Mouse (Mus musculus): ENCODE data around the gene Polr2h. TPM values are rescaled to one million over a fixed set of nuclear protein-coding genes. Genes with fewer than 3 reads are reported as not detected.

Gene Polr2h
- polyA plus RNA-seq, 1 experiment from 2014 or later: 118 TPM

DNA sequence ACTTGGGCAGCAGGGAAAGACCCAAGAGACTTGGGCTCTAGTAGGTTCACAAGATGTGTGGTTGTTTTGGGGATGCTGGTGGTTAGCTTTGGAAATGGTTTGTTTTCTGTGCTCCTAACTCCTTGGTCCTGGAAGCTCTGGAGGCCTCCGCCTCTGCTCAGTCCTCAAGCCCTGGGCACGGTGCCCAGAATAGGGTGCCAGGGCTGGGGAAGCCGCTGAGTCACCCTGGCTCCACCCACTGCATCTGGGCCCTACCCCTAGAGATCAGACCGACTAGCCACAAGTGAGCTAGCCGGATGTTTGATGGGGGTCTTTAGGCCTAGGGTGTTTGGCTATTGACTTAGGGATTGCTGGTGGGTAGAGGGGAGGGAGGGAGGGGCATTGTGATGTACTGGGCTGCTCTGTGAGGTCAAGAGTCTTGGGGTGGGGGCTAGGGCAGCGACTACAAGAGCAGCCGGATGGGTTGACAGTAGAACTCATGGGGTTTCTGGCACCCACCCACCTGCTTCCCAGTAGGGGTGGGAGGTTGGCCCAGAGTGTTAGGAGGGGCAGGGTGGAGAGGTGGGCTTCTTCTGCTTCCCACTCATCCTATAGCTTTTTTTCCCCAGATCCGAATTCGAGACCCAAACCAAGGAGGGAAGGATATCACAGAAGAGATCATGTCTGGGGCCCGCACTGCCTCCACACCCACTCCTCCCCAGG, 39.3 kb upstream of the Polr2h start:
- WGBS: 89% methylated on average over 10 of the region's 10 CpGs
- no peak for ATAC-seq (ENCODE audit: insufficient number of reproducible peaks, insufficient read depth, low FRiP score, low TSS enrichment, low read depth)
- Histone ChIP-seq H3K27me3 (no peaks in the 10 kb centered on the region), H3K27ac (no peak overlapping the region), H3K36me3 (peaks cover 92% of the 10 kb centered on the region), H3K9me3 (no peaks in the 10 kb centered on the region), H3K4me1 (replicated peaks) (peaks cover 15% of the 10 kb centered on the region), H3K9ac (replicated peaks) (no peak overlapping the region), H3K4me2 (no peak overlapping the region), H3K4me3 (replicated peaks) (no peak overlapping the region)

DNA sequence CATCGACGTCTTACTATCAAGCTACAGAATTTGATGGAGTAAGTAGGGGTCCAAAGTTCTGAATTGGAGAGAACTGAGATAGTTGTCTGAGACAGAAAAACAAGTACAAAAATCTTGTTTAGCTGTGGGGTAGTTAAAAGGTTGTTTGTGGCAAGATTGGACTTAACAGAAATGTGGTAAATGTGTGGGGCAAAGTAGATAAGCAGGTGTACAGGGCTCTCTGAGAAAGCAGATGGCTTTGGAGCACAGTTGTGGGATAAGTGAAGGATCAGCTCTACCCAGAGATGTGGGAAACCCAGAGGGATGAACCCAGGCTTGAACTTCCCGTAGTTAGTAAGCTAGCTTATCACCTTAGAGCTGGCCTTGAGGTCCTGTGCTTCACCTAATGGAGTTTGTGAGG, 26.7 kb upstream of the Polr2h start:
- Histone ChIP-seq H3K9ac (replicated peaks) (no peak overlapping the region), H3K27me3 (peaks cover 9% of the 10 kb centered on the region; the same call in 1 of the 2 replicates), H3K4me1 (replicated peaks) (peaks cover 23% of the 10 kb centered on the region), H3K4me3 (replicated peaks) (no peak overlapping the region), H3K4me2 (no peak overlapping the region), H3K9me3 (no peaks in the 10 kb centered on the region), H3K27ac (no peak overlapping the region), H3K36me3 (peaks cover 67% of the 10 kb centered on the region)
- ATAC-seq (ENCODE audit: insufficient number of reproducible peaks, insufficient read depth, low FRiP score, low TSS enrichment, low read depth): no peak
- 93% methylated on average over 3 of the region's 3 CpGs for WGBS

DNA sequence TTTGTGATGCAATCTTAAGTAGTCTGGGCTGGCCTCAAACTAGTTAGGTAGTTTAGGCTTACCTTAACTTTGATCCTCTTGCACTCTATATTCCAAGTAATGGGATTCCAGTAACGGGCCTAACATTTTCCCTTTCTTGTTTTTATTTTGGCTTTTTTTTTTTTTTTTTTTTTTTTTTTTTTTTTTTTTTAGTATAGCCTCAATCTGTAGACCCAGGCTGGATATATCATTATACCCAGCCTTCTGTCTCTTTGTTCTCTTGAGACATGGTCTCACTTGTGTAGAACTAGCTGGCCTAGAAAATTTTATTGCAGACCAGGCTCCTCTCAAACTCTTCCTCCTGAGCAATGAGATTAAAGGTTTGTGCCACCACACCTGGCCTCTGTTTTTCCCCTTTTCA, 25.8 kb upstream of the Polr2h start:
- no peaks in the 10 kb centered on the region for H3K9me3 ChIP-seq
- peaks cover 59% of the 10 kb centered on the region for H3K36me3 ChIP-seq
- H3K4me2 ChIP-seq: no peak overlapping the region
- ATAC-seq (ENCODE audit: insufficient number of reproducible peaks, insufficient read depth, low FRiP score, low TSS enrichment, low read depth): no peak
- no peak overlapping the region for H3K9ac ChIP-seq (replicated peaks)
- H3K27ac ChIP-seq: no peak overlapping the region; the same call in 1 of the 2 replicates
- WGBS: 70% methylated on average over 1 of the region's 1 CpGs
- H3K27me3 ChIP-seq: peaks cover 15% of the 10 kb centered on the region; the same call in 1 of the 2 replicates
- no peak overlapping the region for H3K4me3 ChIP-seq (replicated peaks)
- peaks cover 31% of the 10 kb centered on the region for H3K4me1 ChIP-seq (replicated peaks)

DNA sequence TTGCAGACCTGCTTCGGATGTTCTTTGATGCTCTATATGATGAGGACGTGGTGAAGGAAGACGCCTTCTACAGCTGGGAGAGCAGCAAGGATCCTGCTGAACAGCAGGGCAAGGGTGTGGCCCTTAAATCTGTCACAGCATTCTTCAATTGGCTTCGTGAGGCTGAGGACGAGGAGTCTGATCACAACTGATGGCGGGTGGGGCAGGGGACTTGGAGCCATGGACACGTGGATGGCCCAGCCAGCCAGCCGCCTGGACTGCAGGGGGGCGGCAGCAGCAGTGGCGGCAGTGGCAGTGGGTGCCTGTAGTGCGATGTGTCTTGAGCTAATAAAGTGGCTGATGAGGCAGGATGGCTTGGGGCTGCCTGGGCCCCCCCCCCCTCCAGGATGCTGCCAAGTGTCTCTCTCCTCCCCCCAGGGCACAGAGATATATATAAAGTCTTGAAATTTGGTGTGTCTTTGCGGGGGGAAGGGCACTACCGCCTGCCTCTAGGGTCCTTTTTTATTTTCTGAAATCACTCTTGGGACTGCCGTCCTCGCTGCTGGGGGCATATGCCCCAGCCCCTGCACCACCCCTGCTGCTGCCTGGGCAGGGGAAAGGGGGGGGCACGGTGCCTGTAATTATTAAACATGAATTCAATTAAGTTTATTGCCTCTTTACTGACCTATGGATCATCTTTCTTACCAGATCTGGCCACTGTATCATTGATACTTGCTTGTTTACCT, 25.1 kb upstream of the Polr2h start:
- ATAC-seq (ENCODE audit: insufficient number of reproducible peaks, insufficient read depth, low FRiP score, low TSS enrichment, low read depth): no peak
- H3K36me3 ChIP-seq: peaks cover 51% of the 10 kb centered on the region
- no peak overlapping the region for H3K4me3 ChIP-seq (replicated peaks)
- H3K4me2 ChIP-seq: peak overlapping the region; percentile 77
- peaks cover 32% of the 10 kb centered on the region for H3K4me1 ChIP-seq (replicated peaks)
- peak overlapping the region; percentile 14; the same call in 1 of the 2 replicates for H3K27ac ChIP-seq
- H3K9me3 ChIP-seq: no peaks in the 10 kb centered on the region
- H3K9ac ChIP-seq (replicated peaks): no peak overlapping the region
- WGBS: 34% methylated on average over 16 of the region's 16 CpGs
- peaks cover 16% of the 10 kb centered on the region; the same call in 1 of the 2 replicates for H3K27me3 ChIP-seq

DNA sequence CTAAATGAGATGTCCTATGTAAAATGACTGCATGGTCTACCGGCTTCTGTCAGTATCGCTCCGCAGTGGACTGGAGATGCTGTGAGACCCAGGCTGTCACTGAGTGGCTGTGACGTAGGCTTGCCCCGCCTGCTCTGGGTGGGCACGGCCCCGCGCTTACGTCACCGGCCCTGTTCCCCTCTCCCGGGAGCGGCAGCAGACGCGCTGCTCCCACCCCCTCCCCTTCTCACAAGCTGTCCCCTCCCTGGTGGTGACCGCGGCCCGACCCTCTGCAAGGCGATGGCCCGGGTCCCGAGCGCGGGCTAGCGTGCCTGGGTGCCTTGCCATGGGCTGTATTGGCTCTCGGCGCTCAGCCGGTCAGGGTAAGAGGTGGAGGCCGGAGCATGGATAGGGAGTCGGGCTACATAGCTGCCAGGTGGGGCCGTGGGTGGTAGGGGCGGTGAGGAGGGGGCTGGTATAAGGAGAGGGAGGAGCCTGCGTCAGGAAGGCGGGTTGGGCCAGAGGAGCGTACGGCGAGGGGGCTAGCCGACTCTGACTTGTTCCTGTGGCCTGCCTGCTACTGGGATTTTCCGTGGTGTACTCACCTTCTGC, 24.3 kb upstream of the Polr2h start, which contains the start of gene Fam131a:
Gene Fam131a, plus strand, starts transcription at position 131 of the 591 bp plus-strand sequence.
- Histone ChIP-seq H3K4me3 (replicated peaks) (peak within 1 kb of the TSS; percentile 60), H3K9ac (replicated peaks) (peak within 1 kb of the TSS; percentile 65), H3K4me2 (peak within 1 kb of the TSS; percentile 77), H3K9me3 (no peaks in the 10 kb centered on the region), H3K27me3 (peaks cover 16% of the 10 kb centered on the region; the same call in 1 of the 2 replicates), H3K27ac (peak within 1 kb of the TSS; percentile 84), H3K36me3 (peaks cover 43% of the 10 kb centered on the region), H3K4me1 (replicated peaks) (peaks cover 32% of the 10 kb centered on the region)
- WGBS: 1% methylated on average over 34 of the region's 37 CpGs
- peak; percentile 91 for ATAC-seq (ENCODE audit: insufficient number of reproducible peaks, insufficient read depth, low FRiP score, low TSS enrichment, low read depth)

DNA sequence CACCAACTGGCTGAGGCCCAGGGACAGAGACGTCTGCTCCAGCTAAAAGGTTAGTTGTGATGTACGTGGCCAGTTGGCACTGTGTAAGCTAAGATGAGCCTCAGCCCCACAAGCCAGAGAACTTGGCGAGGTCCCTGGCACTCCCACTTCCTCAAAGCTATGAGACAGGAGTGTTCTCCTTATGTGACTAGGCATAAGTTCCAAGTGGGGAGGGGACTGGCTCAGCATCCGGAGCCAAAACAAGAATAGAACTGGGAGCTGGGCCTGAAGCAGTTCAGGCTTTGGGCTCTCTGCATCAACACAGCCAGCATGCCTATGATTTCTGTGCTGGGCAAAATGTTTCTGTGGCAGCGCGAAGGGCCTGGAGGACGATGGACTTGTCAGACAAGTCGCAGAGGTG, 22.7 kb upstream of the Polr2h start:
- Histone ChIP-seq H3K4me3 (replicated peaks) (no peak overlapping the region), H3K27ac (no peak overlapping the region)
- ATAC-seq (ENCODE audit: insufficient number of reproducible peaks, insufficient read depth, low FRiP score, low TSS enrichment, low read depth): no peak

DNA sequence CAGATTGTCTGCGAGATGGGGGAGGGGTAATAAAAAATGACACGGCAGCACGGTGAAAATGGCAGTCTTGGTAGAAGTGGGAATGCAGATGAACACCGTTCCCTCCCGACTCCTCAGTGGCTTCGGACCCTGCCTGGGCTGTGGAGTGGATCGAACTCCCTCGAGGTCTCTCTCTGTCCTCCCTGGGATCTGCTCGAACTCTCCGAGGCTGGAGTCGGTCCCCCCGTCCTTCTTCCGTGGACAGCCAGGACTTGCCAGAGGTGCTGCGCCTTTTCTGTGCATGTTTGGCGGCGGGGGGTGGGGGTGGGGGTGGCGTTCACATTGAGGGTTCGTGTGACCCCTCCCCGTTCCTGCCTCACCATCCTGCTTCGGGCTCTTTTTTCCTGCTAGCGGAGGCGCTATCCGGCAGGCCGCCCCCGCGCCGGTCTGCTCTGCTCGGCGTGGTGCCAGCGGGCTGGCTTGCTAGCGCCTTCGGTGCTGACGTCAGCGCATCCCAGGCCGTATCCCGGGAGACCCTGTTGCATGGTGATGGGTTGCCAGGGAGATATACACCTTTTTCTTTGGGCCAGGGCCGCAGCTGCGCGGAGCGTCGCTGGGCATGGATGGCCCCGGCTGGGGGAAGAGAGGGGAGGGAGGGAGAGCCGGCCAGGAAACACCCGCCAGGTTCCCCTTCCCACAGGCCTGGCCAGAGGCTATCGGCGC, 21.7 kb upstream of the Polr2h start:
- Histone ChIP-seq H3K4me2 (peak overlapping the region; percentile 69), H3K9ac (replicated peaks) (peak overlapping the region; percentile 58), H3K4me1 (replicated peaks) (peaks cover 46% of the 10 kb centered on the region), H3K9me3 (no peaks in the 10 kb centered on the region), H3K36me3 (peaks cover 21% of the 10 kb centered on the region), H3K4me3 (replicated peaks) (peak overlapping the region; percentile 43), H3K27me3 (peaks cover 16% of the 10 kb centered on the region; the same call in 1 of the 2 replicates), H3K27ac (no peak overlapping the region)
- peak; percentile 66 for ATAC-seq (ENCODE audit: insufficient number of reproducible peaks, insufficient read depth, low FRiP score, low TSS enrichment, low read depth)
- 3% methylated on average over 46 of the region's 46 CpGs for WGBS

More for the DNA sequence above, 22.7 kb upstream of the Polr2h start:
- peaks cover 40% of the 10 kb centered on the region for H3K4me1 ChIP-seq (replicated peaks)
- H3K36me3 ChIP-seq: peaks cover 31% of the 10 kb centered on the region
- no peak overlapping the region for H3K9ac ChIP-seq (replicated peaks)
- WGBS: 86% methylated on average over 8 of the region's 8 CpGs
- no peak overlapping the region for H3K4me2 ChIP-seq
- H3K27me3 ChIP-seq: peaks cover 16% of the 10 kb centered on the region; the same call in 1 of the 2 replicates
- no peaks in the 10 kb centered on the region for H3K9me3 ChIP-seq

DNA sequence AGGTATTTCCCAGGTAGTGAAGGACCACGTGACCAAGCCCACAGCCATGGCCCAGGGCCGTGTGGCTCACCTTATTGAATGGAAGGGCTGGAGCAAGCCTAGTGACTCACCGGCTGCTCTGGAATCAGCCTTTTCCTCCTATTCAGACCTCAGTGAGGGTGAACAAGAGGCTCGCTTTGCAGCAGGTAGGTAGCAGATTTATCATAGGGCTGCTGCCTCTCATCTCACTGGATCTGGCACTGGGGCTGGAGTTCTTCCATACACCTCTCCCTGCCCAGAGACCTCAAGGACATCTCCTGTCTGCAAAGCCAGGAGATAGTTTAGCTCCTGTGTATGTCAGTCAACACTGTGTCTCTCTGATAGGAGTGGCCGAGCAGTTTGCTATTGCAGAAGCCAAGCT, 18.2 kb upstream of the Polr2h start:
- H3K9ac ChIP-seq (replicated peaks): no peak overlapping the region
- WGBS: 76% methylated on average over 5 of the region's 5 CpGs
- H3K4me1 ChIP-seq (replicated peaks): peaks cover 45% of the 10 kb centered on the region
- H3K36me3 ChIP-seq: peaks cover 15% of the 10 kb centered on the region
- no peak overlapping the region for H3K4me2 ChIP-seq
- peaks cover 16% of the 10 kb centered on the region; the same call in 1 of the 2 replicates for H3K27me3 ChIP-seq
- H3K9me3 ChIP-seq: no peaks in the 10 kb centered on the region
- ATAC-seq (ENCODE audit: insufficient number of reproducible peaks, insufficient read depth, low FRiP score, low TSS enrichment, low read depth): no peak
- no peak overlapping the region for H3K4me3 ChIP-seq (replicated peaks)
- no peak overlapping the region for H3K27ac ChIP-seq

DNA sequence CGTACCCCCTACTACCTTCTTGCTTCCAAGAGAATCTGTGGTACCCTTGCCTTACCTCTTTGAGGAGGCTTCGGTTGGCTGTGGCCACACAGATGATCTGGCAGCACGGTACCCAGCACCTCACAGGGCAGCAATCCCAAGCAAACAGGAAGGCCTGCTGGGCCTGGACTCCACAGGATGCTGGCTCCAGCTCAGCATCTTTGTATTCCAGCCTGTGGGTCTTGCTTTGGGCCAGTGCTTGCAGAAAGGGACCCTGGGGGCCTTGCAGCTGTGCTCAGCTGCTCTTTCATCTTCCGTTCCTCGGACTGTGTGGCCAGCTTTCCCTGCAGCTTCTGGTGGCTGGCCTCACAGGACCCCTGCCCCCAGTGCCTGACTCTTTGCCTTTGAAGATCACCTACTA, 17.4 kb upstream of the Polr2h start:
- Histone ChIP-seq H3K4me1 (replicated peaks) (peaks cover 45% of the 10 kb centered on the region), H3K4me3 (replicated peaks) (no peak overlapping the region), H3K9me3 (no peaks in the 10 kb centered on the region), H3K9ac (replicated peaks) (no peak overlapping the region; the same call in 1 of the 2 replicates), H3K27me3 (peaks cover 10% of the 10 kb centered on the region; the same call in 1 of the 2 replicates), H3K4me2 (no peak overlapping the region), H3K27ac (peak overlapping the region; percentile 62), H3K36me3 (peaks cover 21% of the 10 kb centered on the region)
- 23% methylated on average over 5 of the region's 5 CpGs for WGBS
- ATAC-seq (ENCODE audit: insufficient number of reproducible peaks, insufficient read depth, low FRiP score, low TSS enrichment, low read depth): no peak

DNA sequence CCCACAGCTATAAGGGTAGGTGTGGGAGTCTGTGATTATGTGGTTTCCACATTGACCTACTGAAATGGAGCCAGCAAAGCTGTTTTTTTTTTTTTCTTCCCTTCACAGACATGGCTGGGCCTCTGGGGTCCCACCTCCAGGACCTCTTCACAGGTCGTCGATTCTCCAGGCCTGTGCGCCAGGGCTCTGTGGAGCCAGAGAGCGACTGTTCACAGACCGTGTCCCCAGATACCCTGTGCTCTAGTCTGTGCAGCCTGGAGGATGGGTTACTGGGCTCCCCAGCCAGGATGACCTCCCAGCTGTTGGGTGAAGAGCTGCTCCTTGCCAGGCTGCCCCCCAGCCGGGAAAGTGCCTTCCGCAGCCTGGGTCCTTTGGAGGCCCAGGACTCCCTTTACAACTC, 16.1 kb upstream of the Polr2h start:
- no peak; the same call in 1 of the 2 replicates for ATAC-seq (ENCODE audit: insufficient number of reproducible peaks, insufficient read depth, low FRiP score, low TSS enrichment, low read depth)
- Histone ChIP-seq H3K36me3 (peaks cover 34% of the 10 kb centered on the region), H3K4me1 (replicated peaks) (peaks cover 34% of the 10 kb centered on the region), H3K9me3 (no peaks in the 10 kb centered on the region), H3K27me3 (peaks cover 4% of the 10 kb centered on the region; the same call in 1 of the 2 replicates), H3K27ac (peak overlapping the region; percentile 81), H3K9ac (replicated peaks) (peak overlapping the region; percentile 37; the same call in 1 of the 2 replicates), H3K4me3 (replicated peaks) (no peak overlapping the region), H3K4me2 (peak overlapping the region; percentile 36)
- whole genome bisulfite sequencing: 45% methylated on average over 7 of the region's 7 CpGs
